8 mouse cellular contexts compared by ENCODE assay signal in the genomic region with DNA sequence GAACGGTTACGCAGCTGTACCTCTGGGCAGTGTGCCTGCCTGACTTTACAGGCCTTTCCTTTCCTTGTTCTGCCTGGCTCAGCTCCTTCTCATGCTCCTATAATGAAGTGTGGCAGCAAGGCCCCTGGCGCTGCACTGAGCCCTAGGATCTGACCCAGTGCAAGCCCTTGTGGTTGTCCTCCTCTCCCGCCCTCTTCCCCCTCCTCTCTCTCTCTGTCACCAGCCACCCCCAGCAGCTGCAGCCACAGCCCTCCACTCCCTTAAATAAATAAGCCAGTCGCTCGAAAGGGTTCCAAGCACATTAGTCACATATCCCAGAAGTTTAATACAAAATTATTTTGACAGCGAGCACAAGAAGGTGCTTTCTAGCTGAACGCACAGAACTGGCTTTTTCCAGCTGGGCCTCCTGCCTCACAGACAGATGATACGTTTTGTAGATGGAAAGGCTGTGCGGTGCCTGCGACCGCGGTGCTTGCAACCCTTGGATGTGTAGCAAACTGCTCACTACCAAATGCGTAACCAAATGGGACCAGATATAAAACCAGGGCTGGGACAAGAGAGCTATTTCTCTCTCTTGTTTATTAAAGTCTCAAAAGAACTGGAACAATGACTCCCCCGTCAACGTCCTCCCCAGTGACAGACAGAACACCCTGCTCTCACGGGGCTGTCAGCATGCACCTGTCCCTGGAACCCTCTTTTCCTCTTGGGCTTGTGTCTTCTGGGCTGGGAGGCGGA.
DNase-seq lines count a peak whose midpoint lies in the region; ATAC-seq and TF ChIP-seq lines count a peak whose summit lies in the region.

No protein-coding gene starts in this region.

- H3K27ac ChIP-seq in cerebellum, adult 2 months (ENCODE audit: insufficient read depth, low read length): no peak overlapping the region
- peak overlapping the region; percentile 69 for H3K27ac ChIP-seq in heart, adult 2 months
- no peak overlapping the region for H3K27ac ChIP-seq in neural tube, embryonic 12.5 days

- DNase-seq in cerebellum, adult 18-20 months: peak; percentile 32 to 43
- DNase-seq in cerebellum, adult 2 months: no peak
- peak; percentile 61 for DNase-seq in brain, adult 2 months (ENCODE audit: low read depth, low spot score)
- peak; percentile 53 to 58 for DNase-seq in heart, adult 2 months
- peak; percentile 31 to 49 for DNase-seq in kidney, postnatal 4 days
- no peak for DNase-seq in frontal cortex, postnatal 25 days (ENCODE audit: low spot score in 2 of 2)
- no peak for DNase-seq in thymus, postnatal 0 days (ENCODE audit: low spot score)

- H3K4me2 ChIP-seq in neural tube, embryonic 12.5 days (replicated peaks): no peak overlapping the region

- peaks cover 11% of the 10 kb centered on the region for H3K36me3 ChIP-seq in heart, adult 2 months (ENCODE audit: control insufficient read depth, insufficient read depth, low read length)
- no peaks in the 10 kb centered on the region for H3K36me3 ChIP-seq in neural tube, embryonic 12.5 days

- no peaks in the 10 kb centered on the region for H3K27me3 ChIP-seq in cerebellum, adult 2 months (ENCODE audit: control insufficient read depth, insufficient read depth, low read length)
- H3K27me3 ChIP-seq in heart, adult 2 months (ENCODE audit: control insufficient read depth, insufficient read depth, low read length): no peaks in the 10 kb centered on the region
- no peaks in the 10 kb centered on the region for H3K27me3 ChIP-seq in neural tube, embryonic 12.5 days (replicated peaks)

- no peak for TF ChIP-seq POLR2A in cerebellum, adult 2 months (IDR thresholded peaks at IDR 0.05; ENCODE audit: borderline replicate concordance, insufficient read depth, low read length)
- no peak for TF ChIP-seq POLR2A in heart, adult 2 months (IDR thresholded peaks at IDR 0.05; ENCODE audit: insufficient read depth, low read depth, low read length)

- no peaks in the 10 kb centered on the region for H3K9me3 ChIP-seq in neural tube, embryonic 12.5 days

- no peak for TF ChIP-seq CTCF in cerebellum, adult 2 months (IDR thresholded peaks at IDR 0.05; ENCODE audit: borderline replicate concordance, insufficient read depth, low read depth, low read length)
- no peak for TF ChIP-seq CTCF in heart, adult 2 months (IDR thresholded peaks at IDR 0.05)

- no peak overlapping the region for H3K4me3 ChIP-seq in cerebellum, adult 2 months (replicated peaks; ENCODE audit: insufficient read depth, low read depth, low read length)
- no peak overlapping the region for H3K4me3 ChIP-seq in heart, adult 2 months
- no peak overlapping the region for H3K4me3 ChIP-seq in neural tube, embryonic 12.5 days

- H3K9ac ChIP-seq in heart, adult 2 months (ENCODE audit: low read depth, low read length): no peak overlapping the region
- no peak overlapping the region for H3K9ac ChIP-seq in neural tube, embryonic 12.5 days

- 0 out of 2 replicates have a peak, but pooled peaks have one; percentile 19 for TF ChIP-seq EP300 in heart, adult 2 months (IDR thresholded peaks at IDR 0.05; ENCODE audit: insufficient read depth, low read depth, low read length)

- H3K4me1 ChIP-seq in cerebellum, adult 2 months (ENCODE audit: control insufficient read depth, insufficient read depth, low read length): peaks cover 36% of the 10 kb centered on the region
- H3K4me1 ChIP-seq in heart, adult 2 months (ENCODE audit: control insufficient read depth, insufficient read depth, low read length): peaks cover 31% of the 10 kb centered on the region
- peaks cover 34% of the 10 kb centered on the region for H3K4me1 ChIP-seq in neural tube, embryonic 12.5 days

- ATAC-seq in neural tube, embryonic 12.5 days (ENCODE audit: low FRiP score, low read depth): peak; percentile 31; the same call in 1 of the 2 replicates

- 47% methylated on average over 18 of the region's 18 CpGs for WGBS in cerebellum, adult 2 months
- WGBS in heart, adult 2 months: 46% methylated on average over 18 of the region's 18 CpGs
- whole genome bisulfite sequencing in neural tube, embryonic 12.5 days: 50% methylated on average over 18 of the region's 18 CpGs

- no peaks in the 10 kb centered on the region for H3K79me2 ChIP-seq in heart, adult 2 months (replicated peaks; ENCODE audit: control insufficient read depth, insufficient read depth, low read length)

- intact Hi-C loops in heart, adult 2 months (cut with DNase I): no loop called here

Comparison
In these comparisons a context has a peak if more than half of its experiments do, and no peak if none do; other contexts are left out.
1. DNase-seq: peak in cerebellum, adult 18-20 months (2 of 2), brain, adult 2 months (single experiment), heart, adult 2 months (2 of 2) and kidney, postnatal 4 days (2 of 2); none in cerebellum, adult 2 months (0 of 2), frontal cortex, postnatal 25 days (0 of 2) and thymus, postnatal 0 days (single experiment).